Mouse (Mus musculus) kidney, adult 2 months (tissue): ENCODE measurements around the gene Gm10282.

ENCODE experiments used
- CTCF ChIP-seq: fragments of 200-500 bp; conservative IDR thresholded peaks from 2 replicates; pipeline ENCODE4 v1.5.1; 2011; ENCODE audit warnings: low read depth, mild to moderate bottlenecking, control low read depth, low read length, moderate library complexity, mixed read lengths; ENCODE audit not compliant: insufficient read depth, insufficient read length
- POLR2A ChIP-seq: fragments of 200-500 bp; IDR thresholded peaks from one replicate; pipeline ENCODE4 v1.6.1; 2011; ENCODE audit warnings: low read depth, low read length, control low read depth

DNA sequence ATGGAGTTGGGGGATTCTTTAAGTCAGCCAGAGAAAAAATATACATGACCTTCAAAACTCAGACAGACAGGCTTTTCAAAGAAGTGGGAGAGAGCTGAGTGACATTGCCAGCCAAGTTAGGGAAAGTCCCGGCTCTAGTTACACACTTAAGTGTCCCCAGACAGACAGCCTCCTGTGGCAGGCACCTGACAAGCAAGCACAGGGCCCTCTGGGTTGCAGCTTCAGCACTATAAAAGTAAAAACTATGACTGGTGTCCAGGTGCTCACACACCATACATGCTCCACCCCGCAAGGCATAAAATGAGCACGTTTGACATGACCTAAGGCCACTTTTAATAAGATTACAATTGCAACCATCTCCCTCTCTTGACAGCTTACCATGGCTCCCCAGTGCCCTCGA, 44.5 kb downstream of the Gm10282 start:
- TF ChIP-seq CTCF (no peak), POLR2A (no peak)
